Mouse (Mus musculus) erythroblast, embryonic 14.5 days (primary cell): ENCODE results near the gene Trim65.

Experiments used
- GATA1 ChIP-seq: IDR thresholded peaks from 2 replicates; pipeline ENCODE4 v1.6.1; 2012; ENCODE audit warnings: low read length, inconsistent platforms, mixed read lengths
- TAL1 ChIP-seq: IDR thresholded peaks from 3 replicates; pipeline ENCODE4 v1.6.1; 2012; ENCODE audit warnings: low read length, inconsistent platforms, mixed read lengths

GRCm38 (mm10) chr11:116108464-116109137, 22.3 kb downstream of the Trim65 start:
- TF ChIP-seq TAL1 (no peak), GATA1 (no peak)
